ENCODE assay signal across 31 mouse cellular contexts in the genomic region with DNA sequence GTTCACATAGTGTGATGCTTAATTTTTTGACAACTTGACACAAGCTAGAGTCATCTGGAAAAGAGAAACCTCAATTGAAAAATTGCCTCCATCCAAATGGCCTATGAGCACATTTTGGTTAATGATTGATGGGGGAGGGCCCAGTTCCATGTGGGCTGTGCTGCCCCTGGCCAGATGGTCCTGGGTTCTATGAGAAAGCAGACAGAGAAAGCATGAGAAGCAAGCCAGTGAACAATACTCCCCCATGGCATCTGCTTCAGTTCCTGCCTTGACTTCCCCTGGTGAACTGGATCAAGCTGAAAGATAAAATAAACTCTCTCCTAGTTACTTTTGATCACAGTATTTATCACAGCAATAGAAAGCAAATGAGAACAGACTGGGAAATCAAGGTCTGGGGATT. TPM values are rescaled to one million over a fixed set of nuclear protein-coding genes. Genes with fewer than 3 reads are reported as not detected.
A peak's percentile ranks its signal among the peaks of the same experiment; 100 is the strongest.
DNase-seq lines count a peak whose midpoint lies in the region; ATAC-seq and TF ChIP-seq lines count a peak whose summit lies in the region.
"Had no signal": no experiment of that assay in that cellular context is flagged by ENCODE, and none has a peak within 500 bp of the region (broad histone marks: within the 10 kb centered on the region; RNA-seq: fewer than 3 reads in every experiment).

No protein-coding gene starts in this region.

- H3K4me1 ChIP-seq in intestine, embryonic 14.5 days (replicated peaks; ENCODE audit: control insufficient read depth, insufficient read depth, low read length) = no peaks in the 10 kb centered on the region
- H3K4me1 ChIP-seq in intestine, postnatal 0 days (replicated peaks; ENCODE audit: control insufficient read depth, insufficient read depth, low read length) = no peaks in the 10 kb centered on the region
- no peaks in the 10 kb centered on the region for H3K4me1 ChIP-seq in hindbrain, embryonic 11.5 days (replicated peaks; ENCODE audit: control insufficient read depth, insufficient read depth, low read length)
- no peaks in the 10 kb centered on the region for H3K4me1 ChIP-seq in forebrain, embryonic 11.5 days (replicated peaks; ENCODE audit: control insufficient read depth, insufficient read depth, low read length)
- no peaks in the 10 kb centered on the region for H3K4me1 ChIP-seq in forebrain, embryonic 15.5 days
- H3K4me1 ChIP-seq: embryonic facial prominence, embryonic 10.5 days; embryonic facial prominence, embryonic 13.5 days; forebrain, embryonic 10.5 days; heart, embryonic 10.5 days; hindbrain, embryonic 13.5 days had no signal

- H3K9ac ChIP-seq in intestine, embryonic 14.5 days (ENCODE audit: low read length) = no peak overlapping the region
- H3K9ac ChIP-seq in intestine, postnatal 0 days (ENCODE audit: low read depth, low read length) = no peak overlapping the region
- no peak overlapping the region for H3K9ac ChIP-seq in hindbrain, embryonic 11.5 days (ENCODE audit: low read depth, low read length)
- no peak overlapping the region for H3K9ac ChIP-seq in forebrain, embryonic 11.5 days (ENCODE audit: low read length)
- H3K9ac ChIP-seq in forebrain, embryonic 15.5 days (replicated peaks) = no peak overlapping the region
- H3K9ac ChIP-seq: embryonic facial prominence, embryonic 13.5 days; hindbrain, embryonic 13.5 days had no signal

- H3K4me3 ChIP-seq in intestine, embryonic 14.5 days (ENCODE audit: low read depth, low read length) = no peak overlapping the region
- H3K4me3 ChIP-seq in intestine, postnatal 0 days (ENCODE audit: low read depth, low read length) = no peak overlapping the region
- H3K4me3 ChIP-seq in layer of hippocampus, adult 2 months = no peak overlapping the region
- H3K4me3 ChIP-seq in hindbrain, embryonic 11.5 days (ENCODE audit: low read depth, low read length) = no peak overlapping the region
- H3K4me3 ChIP-seq in forebrain, embryonic 11.5 days (ENCODE audit: low read depth, low read length) = no peak overlapping the region
- H3K4me3 ChIP-seq in forebrain, embryonic 15.5 days = no peak overlapping the region
- H3K4me3 ChIP-seq: embryonic facial prominence, embryonic 10.5 days; embryonic facial prominence, embryonic 13.5 days; erythroblast, embryonic 14.5 days; forebrain, embryonic 10.5 days; heart, adult 2 months; heart, embryonic 10.5 days; hindbrain, embryonic 13.5 days had no signal

- peak; percentile 38 for DNase-seq in intestine, embryonic 14.5 days (ENCODE audit: low spot score)
- peak; percentile 50 for DNase-seq in brain, adult 2 months (ENCODE audit: low read depth, low spot score)
- peak; percentile 59 to 70 for DNase-seq in layer of hippocampus, adult 2 months (ENCODE audit: low spot score in 2 of 2)
- peak; percentile 79 for DNase-seq in layer of hippocampus, adult 9-11 months
- DNase-seq in hindbrain, embryonic 11.5 days (ENCODE audit: low spot score) = no peak
- DNase-seq in forebrain, embryonic 11.5 days (ENCODE audit: low spot score) = no peak
- DNase-seq: adrenal gland, postnatal 10 days; adrenal gland, postnatal 36 days; B cell, adult 2 months; cerebellum, adult 11-12 months; cerebellum, adult 8-10 months; cerebellum, postnatal 10 days; cerebellum, postnatal 36 days; embryo, embryonic 11 days; gastrocnemius, postnatal 25 days; heart, adult 2 months had no signal

- no peak overlapping the region for H3K27ac ChIP-seq in intestine, embryonic 14.5 days (ENCODE audit: low read depth)
- H3K27ac ChIP-seq in intestine, postnatal 0 days (ENCODE audit: low read depth, low read length) = no peak overlapping the region
- H3K27ac ChIP-seq in layer of hippocampus, adult 2 months = peak overlapping the region; percentile 80
- no peak overlapping the region for H3K27ac ChIP-seq in hindbrain, embryonic 11.5 days (ENCODE audit: low read depth, low read length)
- no peak overlapping the region for H3K27ac ChIP-seq in forebrain, embryonic 11.5 days (ENCODE audit: low read depth, low read length)
- no peak overlapping the region for H3K27ac ChIP-seq in forebrain, embryonic 15.5 days (replicated peaks)
- H3K27ac ChIP-seq: embryonic facial prominence, embryonic 10.5 days; embryonic facial prominence, embryonic 13.5 days; forebrain, embryonic 10.5 days; heart, adult 2 months; heart, embryonic 10.5 days; hindbrain, embryonic 13.5 days; hindbrain, postnatal 0 days had no signal

- no peak overlapping the region for H3K4me2 ChIP-seq in intestine, embryonic 14.5 days (ENCODE audit: low read length)
- H3K4me2 ChIP-seq in intestine, postnatal 0 days (replicated peaks; ENCODE audit: low read depth) = no peak overlapping the region
- no peak overlapping the region for H3K4me2 ChIP-seq in hindbrain, embryonic 11.5 days (replicated peaks; ENCODE audit: low read depth, low read length)
- no peak overlapping the region for H3K4me2 ChIP-seq in forebrain, embryonic 11.5 days (ENCODE audit: low read depth, low read length, severe bottlenecking)
- no peak overlapping the region for H3K4me2 ChIP-seq in forebrain, embryonic 15.5 days (replicated peaks)
- H3K4me2 ChIP-seq: embryonic facial prominence, embryonic 13.5 days; hindbrain, embryonic 13.5 days had no signal

- ATAC-seq in intestine, embryonic 14.5 days (replicated peaks; ENCODE audit: low FRiP score, low TSS enrichment, low read depth) = no peak
- ATAC-seq in intestine, postnatal 0 days = no peak
- no peak for ATAC-seq in hindbrain, embryonic 11.5 days (ENCODE audit: low FRiP score)
- ATAC-seq in forebrain, embryonic 11.5 days (replicated peaks; ENCODE audit: low FRiP score) = no peak
- no peak for ATAC-seq in forebrain, embryonic 15.5 days (replicated peaks)
- ATAC-seq: forebrain, embryonic 14.5 days; hindbrain, postnatal 0 days; inflammation-experienced regulatory T-cells, adult 6 months; Patski had no signal

- H3K27me3 ChIP-seq in intestine, embryonic 14.5 days (replicated peaks; ENCODE audit: control insufficient read depth, insufficient read depth, low read length) = no peaks in the 10 kb centered on the region
- H3K27me3 ChIP-seq in intestine, postnatal 0 days (replicated peaks; ENCODE audit: control insufficient read depth, insufficient read depth, low read length) = no peaks in the 10 kb centered on the region
- no peaks in the 10 kb centered on the region for H3K27me3 ChIP-seq in hindbrain, embryonic 11.5 days (ENCODE audit: control insufficient read depth, insufficient read depth, low read length)
- no peaks in the 10 kb centered on the region for H3K27me3 ChIP-seq in forebrain, embryonic 11.5 days (ENCODE audit: control insufficient read depth, insufficient read depth, low read length)
- no peaks in the 10 kb centered on the region for H3K27me3 ChIP-seq in forebrain, embryonic 15.5 days
- H3K27me3 ChIP-seq: CH12.LX; embryonic facial prominence, embryonic 13.5 days; hindbrain, embryonic 13.5 days; Patski had no signal

- no peaks in the 10 kb centered on the region for H3K9me3 ChIP-seq in intestine, embryonic 14.5 days (ENCODE audit: control insufficient read depth, low read length)
- no peaks in the 10 kb centered on the region for H3K9me3 ChIP-seq in intestine, postnatal 0 days (ENCODE audit: control insufficient read depth)
- H3K9me3 ChIP-seq in hindbrain, embryonic 11.5 days (ENCODE audit: control insufficient read depth, low read length) = no peaks in the 10 kb centered on the region
- H3K9me3 ChIP-seq in forebrain, embryonic 11.5 days (ENCODE audit: control insufficient read depth, low read length) = no peaks in the 10 kb centered on the region
- no peaks in the 10 kb centered on the region for H3K9me3 ChIP-seq in forebrain, embryonic 15.5 days
- H3K9me3 ChIP-seq: embryonic facial prominence, embryonic 10.5 days; embryonic facial prominence, embryonic 13.5 days; forebrain, embryonic 10.5 days; G1E; heart, embryonic 10.5 days; hindbrain, embryonic 13.5 days had no signal

- no peaks in the 10 kb centered on the region for H3K36me3 ChIP-seq in intestine, embryonic 14.5 days (ENCODE audit: control insufficient read depth, insufficient read depth, low read length)
- no peaks in the 10 kb centered on the region for H3K36me3 ChIP-seq in intestine, postnatal 0 days (ENCODE audit: control insufficient read depth, insufficient read depth)
- H3K36me3 ChIP-seq in hindbrain, embryonic 11.5 days (ENCODE audit: control insufficient read depth, insufficient read depth, low read length) = no peaks in the 10 kb centered on the region
- no peaks in the 10 kb centered on the region for H3K36me3 ChIP-seq in forebrain, embryonic 11.5 days (ENCODE audit: control insufficient read depth, insufficient read depth, low read length)
- no peaks in the 10 kb centered on the region for H3K36me3 ChIP-seq in forebrain, embryonic 15.5 days
- H3K36me3 ChIP-seq: embryonic facial prominence, embryonic 10.5 days; embryonic facial prominence, embryonic 13.5 days; forebrain, embryonic 10.5 days; G1E; heart, embryonic 10.5 days; hindbrain, embryonic 13.5 days had no signal

- no peak for TF ChIP-seq CTCF in intestine, postnatal 0 days (IDR thresholded peaks at IDR 0.05; ENCODE audit: low read depth)
- no peak for TF ChIP-seq CTCF in layer of hippocampus, adult 2 months (conservative IDR thresholded peaks at IDR 0.05)

RNA-seq across cellular contexts. Expression of gene Grin2a, which starts 36.5 kb away (rescaled TPM):
- 0.11 and 0.30 TPM in 2 replicates for polyA plus RNA-seq in intestine, embryonic 14.5 days (2014; fragmentation: Nextera tagmentation; extraction: Ambion mirVana)
- polyA plus RNA-seq in intestine, postnatal 0 days (2015; fragmentation: Nextera tagmentation; extraction: Ambion mirVana) = 0.03 TPM in 1 of 2 replicates, not detected in the other
- total RNA-seq in layer of hippocampus, adult 2 months (2021) = 100 to 1,000 TPM; 384 to 411 TPM
- 0.88 and 1.5 TPM in 2 replicates for polyA plus RNA-seq in hindbrain, embryonic 11.5 days (2014; fragmentation: Nextera tagmentation; extraction: Ambion mirVana)
- polyA plus RNA-seq in forebrain, embryonic 11.5 days (2014; fragmentation: Nextera tagmentation; extraction: Ambion mirVana) = 0.91 and 1.1 TPM in 2 replicates
- polyA plus RNA-seq in forebrain, embryonic 15.5 days (2015; fragmentation: Nextera tagmentation; extraction: Ambion mirVana) = 2.2 TPM in 2 replicates
- total RNA-seq: CH12.LX; hematopoietic stem cell, adult 5-6 weeks had no signal
- polyA plus RNA-seq: G1E; inflammation-experienced regulatory T-cells, adult 6 months had no signal

Comparison
In these comparisons a context has a peak if more than half of its experiments do, and no peak if none do; other contexts are left out.
1. DNase-seq: peak in intestine, embryonic 14.5 days (single experiment), brain, adult 2 months (single experiment), layer of hippocampus, adult 2 months (2 of 2) and layer of hippocampus, adult 9-11 months (single experiment); none in hindbrain, embryonic 11.5 days (single experiment) and forebrain, embryonic 11.5 days (single experiment).